Mouse (Mus musculus) layer of hippocampus, adult 9-11 months (tissue): ENCODE data around the gene Gdf15.

Experiments
- DNase-seq: peaks from one replicate; pipeline ENCODE4 v3.0.0; 2022

Gene Gdf15

DNA sequence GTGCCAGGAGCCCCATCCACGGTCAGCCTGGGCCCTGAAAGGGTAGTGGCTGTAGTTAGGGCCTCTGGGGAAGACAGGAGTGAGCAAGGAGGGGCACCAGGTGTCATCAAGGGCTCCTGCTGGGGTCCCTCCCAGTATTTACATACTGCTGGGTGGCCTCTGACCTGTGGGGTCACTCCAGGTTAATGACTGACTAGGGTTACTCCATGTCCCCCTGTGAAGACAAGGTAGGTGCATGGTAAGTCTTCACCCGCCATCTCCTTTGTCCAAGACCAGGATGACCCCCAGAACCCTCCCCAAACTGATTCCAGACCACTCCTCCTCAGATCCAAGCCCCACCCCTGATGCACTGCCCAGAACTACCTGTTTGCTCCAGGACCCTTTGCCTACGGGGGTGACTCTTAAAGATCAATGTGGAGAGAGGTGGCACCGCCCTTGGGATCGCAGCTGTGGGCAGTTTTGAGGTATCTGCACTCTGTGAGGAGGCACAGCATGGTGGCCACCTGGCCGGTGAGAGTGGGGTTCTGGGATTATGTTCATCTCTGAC lies at the start of gene Gdf15:
TSS of gene Gdf15 (minus strand) at position 111 of the 547 bp plus-strand sequence.
- no peak for DNase-seq

DNA sequence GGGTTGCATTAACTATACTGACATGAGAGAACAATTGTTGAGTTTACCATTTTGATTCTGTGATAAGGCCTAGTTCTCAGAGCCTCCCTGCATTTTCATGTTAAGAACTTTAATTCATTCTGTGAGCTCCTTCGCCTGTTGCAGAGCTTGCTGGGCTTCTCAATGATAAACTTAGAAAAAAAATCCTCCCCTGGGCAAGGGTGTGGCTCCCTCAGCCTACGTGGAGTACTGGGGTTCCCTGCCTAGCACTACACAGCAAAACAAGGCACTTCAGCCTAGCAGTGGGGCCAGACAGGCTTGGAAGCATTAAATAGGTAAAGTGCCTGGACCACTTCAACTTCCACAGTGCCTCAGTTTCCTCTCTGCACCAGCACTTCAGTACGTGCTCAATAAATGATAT lies 49.2 kb upstream of the Gdf15 start:
- no peak for DNase-seq

DNA sequence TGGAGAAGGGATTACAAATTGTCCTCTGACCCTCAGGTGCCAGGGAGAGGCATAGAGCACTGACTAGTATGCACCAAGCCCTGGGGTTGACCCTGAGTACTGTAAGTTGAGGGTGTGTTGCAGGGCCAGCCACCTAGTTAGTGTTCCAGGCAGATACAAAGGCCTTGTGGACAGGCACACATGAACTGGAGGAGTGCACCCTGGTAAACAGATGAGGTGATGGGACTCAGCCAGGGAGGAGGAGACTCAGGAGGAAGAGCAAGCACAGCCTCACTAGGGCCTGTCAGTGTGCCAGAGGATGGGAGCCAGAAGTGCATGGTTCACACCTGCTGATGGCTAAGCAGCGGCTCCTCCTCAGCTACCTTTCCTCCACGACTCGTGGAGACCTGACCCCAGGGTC lies 47.8 kb upstream of the Gdf15 start:
- DNase-seq: no peak

DNA sequence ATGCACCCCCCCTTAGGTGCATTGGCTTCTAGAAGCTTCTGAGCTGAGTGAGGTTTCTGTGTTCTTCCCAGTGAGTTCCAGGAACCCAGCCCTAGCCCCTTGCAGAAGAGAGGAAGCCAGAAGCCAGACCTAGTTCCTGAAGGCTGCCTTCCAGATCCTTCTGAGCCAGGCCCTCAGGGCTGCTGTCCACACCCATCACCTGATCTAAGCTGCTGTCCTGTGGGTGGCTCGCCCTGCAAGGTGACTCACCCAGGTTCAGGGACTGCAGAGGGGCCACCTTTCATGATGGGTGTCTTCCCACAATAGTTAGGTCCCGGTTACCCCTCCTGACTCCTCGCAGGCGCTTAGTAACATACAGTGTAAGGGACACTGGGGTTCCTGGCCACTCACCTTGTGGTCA lies 47.1 kb upstream of the Gdf15 start:
- no peak for DNase-seq

DNA sequence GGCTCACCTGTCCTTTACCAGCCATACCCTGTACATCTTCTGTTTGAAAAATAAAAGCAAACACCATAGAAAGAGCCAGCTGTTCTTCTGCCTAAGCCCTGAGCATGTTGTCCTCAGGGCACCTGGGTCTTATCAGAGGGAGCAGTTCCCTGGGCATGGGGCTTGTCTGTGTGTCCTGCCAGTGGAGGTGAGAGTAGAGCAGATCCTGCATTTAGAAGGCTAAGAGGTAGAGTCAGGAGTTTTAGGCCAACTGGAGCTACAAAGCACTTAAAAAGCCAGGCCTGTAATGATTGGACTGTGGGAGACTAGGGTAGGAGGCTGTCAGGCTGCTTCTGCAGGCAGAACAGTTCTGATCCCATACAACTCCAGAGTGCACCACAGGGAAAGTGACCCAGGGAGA lies 46.4 kb upstream of the Gdf15 start:
- no peak for DNase-seq

DNA sequence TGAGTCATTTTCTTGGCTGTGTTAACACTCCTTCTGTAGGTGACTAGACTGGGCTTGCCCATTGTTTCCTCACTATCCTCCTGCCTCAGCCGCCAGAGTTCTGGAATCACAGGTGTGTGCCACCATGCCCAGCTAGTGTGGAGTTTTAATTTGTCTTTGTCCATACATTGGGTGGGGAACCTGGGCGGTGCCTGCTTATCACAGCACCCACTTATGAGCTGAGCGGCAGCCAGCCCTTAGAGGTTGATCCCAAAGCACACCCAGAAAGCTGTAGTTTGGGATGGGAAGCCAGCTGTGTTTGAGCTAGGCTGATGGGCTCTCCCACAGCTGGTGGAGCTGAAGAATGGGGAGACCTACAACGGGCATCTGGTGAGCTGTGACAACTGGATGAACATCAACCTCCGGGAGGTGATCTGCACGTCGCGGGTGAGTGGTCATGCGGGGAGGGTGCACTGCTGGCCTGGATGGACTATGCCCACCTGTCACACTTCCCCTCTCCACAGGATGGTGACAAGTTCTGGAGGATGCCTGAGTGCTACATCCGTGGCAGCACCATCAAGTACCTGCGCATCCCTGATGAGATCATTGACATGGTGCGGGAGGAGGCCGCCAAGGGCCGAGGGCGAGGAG lies 45.3 kb upstream of the Gdf15 start:
- DNase-seq: no peak

DNA sequence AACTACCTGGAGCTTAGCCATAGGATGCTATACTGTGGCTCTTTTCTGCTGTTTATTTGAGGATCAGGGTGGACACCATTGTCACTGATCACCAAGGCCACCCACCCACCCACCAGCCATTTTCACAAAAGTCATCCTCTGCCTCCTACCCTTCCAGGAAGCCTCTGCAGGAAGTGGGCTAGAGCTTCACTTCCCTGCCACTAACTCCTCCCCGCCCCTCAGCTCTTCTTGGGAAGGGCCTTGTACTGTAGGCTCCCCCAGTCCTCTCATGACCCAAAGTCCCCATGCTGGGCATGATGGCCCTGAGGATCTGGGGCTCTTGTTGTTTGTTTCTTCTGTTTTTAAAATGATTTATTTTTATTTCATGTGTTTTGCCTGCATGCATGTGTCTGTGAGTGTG lies 43.1 kb upstream of the Gdf15 start:
- no peak for DNase-seq

DNA sequence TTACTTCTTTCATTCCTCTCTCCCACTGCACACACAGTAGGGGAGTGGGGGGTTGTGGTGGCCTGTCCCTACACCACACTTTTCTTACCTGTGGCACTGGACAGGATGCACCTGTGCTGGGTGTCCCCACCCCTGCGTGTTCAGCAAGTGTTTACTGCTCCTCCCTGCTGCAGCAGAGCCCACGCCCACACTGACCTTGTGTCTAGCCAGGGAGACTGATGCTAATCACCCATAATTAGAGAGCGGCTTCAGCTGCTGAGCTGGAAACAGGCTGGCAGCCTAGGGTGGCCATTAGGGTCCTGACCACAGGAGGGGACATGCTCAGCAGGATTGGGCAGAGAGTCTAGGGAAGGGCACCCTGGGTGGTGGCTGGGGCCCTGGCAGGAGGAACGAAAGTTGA lies 42.5 kb upstream of the Gdf15 start:
- DNase-seq: no peak

DNA sequence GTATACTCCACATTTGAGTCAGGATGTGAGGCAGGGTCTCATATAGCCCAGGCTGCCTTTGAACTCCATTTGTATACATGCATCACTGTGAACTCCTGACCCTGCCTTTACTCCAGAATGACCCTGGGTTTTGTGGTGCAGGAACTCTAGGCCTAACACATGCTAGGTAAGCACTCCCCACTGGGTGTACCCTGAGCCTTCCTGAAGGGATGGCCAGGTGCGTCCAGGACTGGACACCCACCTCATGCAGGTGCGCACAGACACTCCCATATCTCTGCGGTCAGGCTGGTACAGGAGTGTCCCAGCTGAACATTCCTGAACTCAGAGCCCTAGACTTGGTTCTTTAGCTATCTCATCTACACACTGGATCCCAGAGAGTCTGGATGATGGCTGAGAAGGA lies 41.9 kb upstream of the Gdf15 start:
- no peak for DNase-seq

DNA sequence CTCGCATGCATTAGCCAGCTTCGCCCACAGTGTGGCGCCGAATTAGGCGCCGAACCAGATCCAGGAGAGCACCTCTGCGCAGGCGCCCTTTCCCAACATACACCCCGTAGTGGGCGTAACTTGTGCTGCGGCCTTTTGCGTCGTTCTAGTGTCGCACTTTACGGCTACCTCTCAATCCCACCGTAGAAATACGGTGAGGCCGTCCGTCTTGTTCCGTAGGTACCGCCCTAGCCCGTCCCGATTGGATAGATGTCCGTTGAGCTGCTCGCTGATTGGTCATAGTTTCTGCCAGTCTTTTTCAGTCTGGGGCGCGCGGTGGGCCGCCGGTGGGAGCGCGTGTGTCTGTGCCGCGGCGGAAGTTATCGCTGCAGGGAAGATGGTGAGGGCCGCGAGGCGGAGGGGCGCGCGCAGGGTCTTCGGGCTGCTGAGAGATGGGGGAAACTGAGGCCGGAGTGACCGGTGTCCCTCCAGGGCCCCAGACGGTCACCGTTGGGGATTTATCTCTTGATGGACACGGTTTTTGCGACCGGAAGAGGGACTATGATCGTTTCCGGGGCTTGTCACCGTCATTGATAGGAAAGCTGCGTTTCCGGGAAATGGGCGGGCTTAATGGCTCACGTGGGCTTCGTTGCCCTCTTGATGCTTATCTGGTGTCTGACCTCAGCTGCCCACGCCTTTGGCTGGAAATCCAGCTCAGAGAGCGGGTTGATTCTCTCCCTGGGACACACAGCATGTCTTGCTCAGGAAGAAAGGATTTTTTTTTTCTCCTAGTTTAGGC lies 41.0 kb upstream of the Gdf15 start, which contains the start of gene Lsm4:
TSS of gene Lsm4 (plus strand) at position 170 of the 778 bp plus-strand sequence.
- DNase-seq: peak; percentile 99

DNA sequence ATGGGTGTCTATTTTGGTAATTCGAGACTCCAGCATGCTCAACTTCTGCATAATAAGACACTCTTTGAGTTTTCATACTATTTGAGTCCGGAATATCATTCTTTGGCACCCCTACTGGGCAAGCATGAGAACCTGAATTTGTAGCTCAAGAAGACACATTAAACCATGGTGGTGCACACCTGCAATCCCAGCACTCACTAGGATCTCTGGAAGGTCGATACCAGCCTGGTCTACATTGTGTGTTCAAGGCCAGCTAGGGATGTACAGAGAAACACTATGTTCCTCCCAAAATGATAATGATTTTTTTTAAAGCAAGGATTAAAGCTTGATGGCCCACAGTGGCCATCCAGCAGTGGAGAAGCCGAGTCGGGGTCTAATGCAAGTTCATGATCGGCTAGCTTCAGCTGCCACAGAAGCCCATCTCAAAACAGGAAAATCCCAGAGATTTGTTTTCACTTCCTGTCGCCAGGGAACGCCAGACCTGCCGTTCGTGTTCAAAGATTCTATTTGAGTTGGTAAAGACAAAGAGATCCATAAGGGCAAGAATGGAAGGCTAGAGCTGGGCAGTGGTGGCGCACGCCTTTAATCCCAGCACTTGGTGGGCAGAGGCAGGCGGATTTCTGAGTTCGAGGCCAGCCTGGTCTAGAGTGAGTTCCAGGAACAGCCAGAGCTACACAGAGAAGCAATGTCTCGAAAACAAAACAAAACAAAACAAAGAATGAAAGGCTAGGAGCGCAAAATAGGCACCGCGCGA lies 40.2 kb upstream of the Gdf15 start:
- DNase-seq: no peak

DNA sequence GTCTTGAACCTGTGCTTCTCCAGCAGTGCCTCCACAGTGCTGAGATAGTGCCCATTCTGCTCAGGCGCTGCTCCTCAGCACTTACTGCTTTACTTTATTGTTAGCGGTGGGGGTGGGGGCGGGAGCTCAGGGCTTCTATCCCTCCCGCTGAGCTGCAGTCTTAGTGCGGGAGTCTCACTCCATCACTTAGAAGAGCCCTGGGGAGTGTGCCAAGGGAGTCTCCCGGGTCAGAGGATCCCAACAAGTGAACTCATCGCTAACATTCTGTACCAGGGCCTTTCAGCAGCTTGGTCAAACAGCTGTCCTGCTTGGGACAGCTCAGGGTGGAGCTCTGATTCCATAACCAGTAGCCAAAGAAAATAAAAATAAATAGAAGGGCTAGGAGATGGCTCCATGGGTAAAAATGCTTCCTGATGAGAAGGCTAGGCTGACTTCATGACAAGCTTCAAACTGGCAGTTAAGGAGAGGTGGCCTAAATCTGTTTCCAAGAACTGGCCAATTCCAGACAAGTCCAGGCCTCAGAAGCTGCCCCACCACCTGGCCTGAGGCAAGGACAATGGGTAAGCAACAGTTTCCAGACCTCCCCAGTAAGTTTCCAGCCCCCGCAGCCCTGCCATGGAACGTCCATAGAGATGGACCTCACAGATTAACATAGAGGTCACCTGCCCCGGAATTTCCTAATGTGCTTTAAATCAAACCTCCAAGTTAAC lies 39.5 kb upstream of the Gdf15 start:
- DNase-seq: no peak

DNA sequence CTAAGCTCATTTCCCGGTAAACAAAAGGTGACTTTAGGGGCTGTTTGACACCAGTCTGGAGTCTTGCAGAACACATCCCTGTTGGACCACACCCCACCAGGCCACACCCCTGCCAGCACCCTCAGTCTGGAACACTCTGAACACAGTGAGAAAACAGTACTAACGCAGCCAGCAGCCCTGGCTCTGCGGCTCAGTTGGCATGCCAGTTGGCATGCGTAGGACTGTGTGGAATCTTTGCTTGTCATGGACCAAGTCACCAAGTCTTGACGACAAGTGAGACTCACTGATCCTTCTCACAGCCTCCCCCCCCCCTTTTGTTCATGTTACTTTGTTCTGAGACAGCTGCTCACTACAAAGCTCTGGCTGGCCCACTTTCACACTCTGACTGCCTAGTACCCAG lies 34.8 kb upstream of the Gdf15 start:
- peak; percentile 77 for DNase-seq

DNA sequence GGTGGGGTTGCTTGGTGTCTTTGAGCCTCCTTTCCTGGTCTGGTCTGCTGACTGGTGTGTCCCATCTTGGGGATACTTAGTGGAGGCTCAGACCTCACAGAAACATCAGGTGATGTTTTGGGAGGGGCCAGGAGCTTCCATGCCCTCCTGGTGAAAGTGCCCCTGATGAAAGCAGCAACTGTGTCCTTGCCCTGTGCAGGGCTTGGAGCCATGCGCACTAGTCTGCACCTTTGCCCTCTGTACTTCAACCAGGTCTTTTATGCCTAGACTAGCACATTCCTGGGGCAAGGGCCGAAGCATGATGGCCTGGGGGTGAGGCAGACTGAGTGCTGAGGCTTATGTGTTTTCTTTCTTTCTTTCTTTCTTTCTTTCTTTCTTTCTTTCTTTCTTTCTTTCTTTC lies 33.3 kb upstream of the Gdf15 start:
- DNase-seq: no peak

DNA sequence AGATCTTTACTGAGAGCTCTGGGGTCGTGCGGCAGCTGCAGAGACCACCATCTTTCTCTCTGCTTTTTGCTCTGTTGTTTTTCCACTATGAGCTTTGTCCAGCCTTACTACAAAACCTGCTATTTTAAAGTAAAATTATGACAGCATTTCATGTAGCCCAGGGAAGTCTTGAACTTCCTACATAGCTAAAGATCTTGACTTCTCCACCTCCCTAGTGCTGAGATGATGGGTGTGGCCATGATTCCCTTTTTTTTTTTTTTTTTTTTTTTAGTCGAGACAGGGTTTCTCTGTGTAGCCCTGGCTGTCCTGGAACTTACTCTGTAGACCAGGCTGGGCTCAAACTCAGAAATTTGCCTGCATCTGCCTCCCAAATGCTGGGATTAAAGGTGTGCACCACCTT lies 32.4 kb upstream of the Gdf15 start:
- DNase-seq: no peak

DNA sequence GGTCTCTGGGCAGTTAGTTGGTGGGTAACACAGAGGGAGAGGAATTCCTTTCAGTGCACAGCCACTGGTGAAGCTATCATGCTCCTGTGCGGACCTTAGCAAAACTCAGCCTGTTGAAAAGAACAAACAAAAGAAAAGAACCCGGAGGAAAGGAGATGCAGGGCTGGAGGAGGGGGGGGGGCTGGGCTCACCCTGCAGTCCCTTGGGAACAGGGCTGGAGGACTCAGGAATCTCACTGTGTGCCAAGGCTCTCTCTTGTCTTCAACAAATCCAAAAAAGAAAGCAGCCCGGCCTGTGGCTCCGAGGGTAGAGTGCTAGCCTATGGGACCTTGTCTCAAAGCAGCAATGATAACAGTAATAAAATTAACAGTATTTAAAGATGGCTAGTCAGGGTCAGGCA lies 31.4 kb upstream of the Gdf15 start:
- DNase-seq: no peak

DNA sequence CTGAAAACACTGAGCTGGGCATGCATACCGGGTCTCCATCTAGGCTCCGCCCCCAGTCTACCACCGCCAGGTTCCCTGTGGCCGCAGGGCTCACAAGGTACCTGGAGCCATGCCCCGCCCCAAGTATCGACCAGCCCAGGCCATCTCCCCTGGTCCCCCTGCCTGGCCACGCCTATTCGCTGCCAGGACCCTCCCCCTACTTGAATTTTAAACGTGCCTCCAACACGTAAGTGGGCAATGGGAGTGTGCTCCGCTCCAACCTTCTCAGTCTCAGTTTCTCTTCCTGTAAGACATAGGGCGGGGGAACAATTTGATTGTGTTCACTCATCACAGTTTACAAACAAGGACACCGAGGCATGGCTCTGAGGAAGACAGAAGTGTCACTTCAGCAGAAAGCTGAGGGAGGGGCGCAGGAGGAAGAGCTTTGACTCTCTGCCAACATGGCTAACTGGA lies 28.0 kb upstream of the Gdf15 start, which contains the start of gene Pgpep1:
TSS of gene Pgpep1 (minus strand) at position 116 of the 453 bp plus-strand sequence.
- no peak for DNase-seq

DNA sequence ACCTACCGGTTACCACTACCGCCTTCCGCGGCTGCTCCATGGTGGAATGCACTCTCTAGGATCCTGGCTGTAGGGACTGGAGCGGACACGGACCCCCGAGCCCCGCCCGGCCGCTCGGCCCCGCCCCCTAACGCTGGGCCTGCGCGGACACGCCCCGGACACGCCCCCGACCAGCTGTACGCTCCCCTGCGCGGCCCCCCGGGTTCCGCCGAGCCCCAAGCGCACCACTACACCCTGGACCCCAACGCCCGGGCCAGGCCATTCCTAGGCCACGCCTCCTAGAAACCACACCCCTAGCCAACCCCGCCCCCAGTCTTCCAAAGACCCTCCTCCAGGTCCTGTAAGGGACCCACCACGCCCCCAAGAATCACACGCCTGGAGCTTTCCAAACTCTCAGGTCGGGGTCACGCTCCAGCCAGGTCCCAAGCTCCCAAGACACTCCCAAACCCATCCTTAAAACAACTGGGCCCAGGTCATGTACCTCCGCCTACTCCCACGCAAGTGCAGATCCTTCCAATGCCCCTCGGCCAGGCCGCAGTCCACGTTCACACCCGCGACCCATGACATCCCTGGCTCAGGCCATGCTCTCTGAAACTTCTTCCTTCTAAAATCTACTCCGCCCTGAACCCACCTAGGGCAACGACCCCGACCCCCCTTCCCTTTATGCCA lies 27.5 kb upstream of the Gdf15 start:
- peak; percentile 85 for DNase-seq

DNA sequence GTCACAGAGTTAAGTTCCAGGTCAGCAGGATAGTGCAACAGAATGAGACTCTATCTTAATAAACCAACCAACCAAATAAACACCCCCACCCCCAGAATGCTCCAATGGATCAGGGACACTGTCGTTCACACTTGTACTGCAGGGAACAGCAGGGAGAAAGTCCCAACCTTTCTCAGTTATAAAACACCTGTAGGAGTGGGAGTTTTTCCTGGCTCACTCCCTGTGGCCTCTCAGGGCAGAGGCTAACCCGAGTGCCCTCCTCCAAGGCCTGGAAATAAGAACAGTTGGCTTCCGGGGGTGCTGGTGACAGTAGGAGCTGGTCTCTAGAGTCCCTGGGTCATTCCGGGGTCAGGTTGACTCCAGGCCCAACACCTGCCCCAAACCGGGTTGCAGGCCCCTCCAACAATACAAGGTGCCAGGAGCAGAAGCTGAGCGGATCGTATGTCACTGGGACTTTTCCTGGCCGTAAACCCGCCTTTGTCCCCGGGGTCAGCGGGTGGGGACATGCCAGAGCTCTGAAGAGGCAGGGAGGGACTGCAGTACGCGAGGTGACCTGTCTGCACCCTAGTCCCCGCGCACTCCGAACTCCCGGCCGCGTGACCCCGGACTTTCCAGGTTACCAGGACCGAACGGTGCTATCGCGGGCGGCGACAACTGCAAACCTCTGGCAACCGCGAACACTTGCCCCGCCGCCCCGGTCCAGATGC lies 26.8 kb upstream of the Gdf15 start:
- DNase-seq: no peak

DNA sequence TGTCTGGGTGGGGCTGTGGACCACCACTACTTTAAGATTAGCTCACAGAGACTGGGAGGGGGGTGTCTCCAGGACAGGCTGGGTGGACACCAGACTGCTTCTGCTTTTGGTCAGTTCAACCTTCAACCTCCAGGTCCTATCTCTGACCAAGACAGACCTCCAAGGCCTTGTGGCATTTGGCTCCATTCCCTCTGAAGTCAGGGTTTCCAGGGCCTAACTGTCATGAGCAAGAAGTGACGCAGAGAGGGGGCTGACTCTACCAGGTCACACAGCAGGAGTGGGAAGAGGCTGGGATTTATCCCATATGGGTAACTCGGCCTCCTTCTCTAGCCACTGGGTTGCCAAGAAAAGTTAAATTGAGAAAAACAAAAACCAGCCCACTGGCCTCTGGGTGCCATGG lies 25.5 kb upstream of the Gdf15 start:
- DNase-seq: no peak

DNA sequence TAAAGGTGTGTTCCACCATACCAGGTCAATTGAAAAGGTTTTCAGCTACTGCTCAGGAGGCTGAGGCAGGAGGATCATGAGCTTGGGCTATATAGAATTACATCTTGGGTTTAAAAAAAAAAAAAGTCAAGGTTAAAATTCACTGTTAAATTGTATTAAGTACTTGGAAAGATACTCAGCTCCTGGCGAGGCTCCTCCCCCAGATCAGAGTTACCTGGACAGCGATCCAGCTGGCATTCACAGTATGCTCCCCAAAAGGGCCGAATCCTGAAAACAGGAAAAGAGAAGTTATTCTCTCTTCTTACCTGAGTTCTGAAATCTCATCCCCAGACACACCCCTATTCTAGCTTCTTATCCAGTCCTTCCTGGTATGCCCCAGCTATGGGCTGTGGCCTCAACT lies 25.0 kb upstream of the Gdf15 start:
- no peak for DNase-seq
